Mouse (Mus musculus) forebrain, postnatal 0 days (tissue): ENCODE data around the gene Trap1. TPM values are rescaled to one million over a fixed set of nuclear protein-coding genes. Genes with fewer than 3 reads are reported as not detected.

Source experiments
- ATAC-seq: fragments of 200-750 bp; cut with Nextera tagmentation; 2 replicates; pipeline ENCODE4 v1.8.0; 2017; ENCODE audit warnings: mild to moderate bottlenecking, moderate library complexity
- DNase-seq: peaks from one replicate; pipeline ENCODE4 v3.0.0-alpha.2; 2015
- H3K27ac ChIP-seq: fragments of 300-500 bp; sonication (generic); 2 replicates; pipeline ENCODE4 v1.5.1; 2014; ENCODE audit warnings: low read depth, mild to moderate bottlenecking, antibody characterized with exemption, low read length, moderate library complexity, mixed read lengths
- H3K27me3 ChIP-seq: fragments of 300-500 bp; sonication (generic); 2 replicates; pipeline ENCODE4 v1.6.1; 2014; ENCODE audit warnings: mild to moderate bottlenecking, low read length, mixed read lengths; ENCODE audit not compliant: insufficient read depth
- H3K36me3 ChIP-seq: fragments of 300-500 bp; sonication (generic); 2 replicates; pipeline ENCODE4 v1.6.1; 2014; ENCODE audit warnings: mild to moderate bottlenecking, moderate library complexity; ENCODE audit not compliant: insufficient read depth
- H3K4me1 ChIP-seq: fragments of 300-500 bp; sonication (generic); 2 replicates; pipeline ENCODE4 v1.6.1; 2014; ENCODE audit warnings: antibody characterized with exemption; ENCODE audit not compliant: insufficient read depth
- H3K4me2 ChIP-seq: fragments of 300-500 bp; sonication (generic); 2 replicates; pipeline ENCODE4 v1.6.1; 2014; ENCODE audit warnings: low read depth, mild to moderate bottlenecking, moderate library complexity
- H3K4me3 ChIP-seq: fragments of 300-500 bp; sonication (generic); 2 replicates; pipeline ENCODE4 v1.5.1; 2014; ENCODE audit warnings: low read depth, low read length, mixed read lengths
- H3K9ac ChIP-seq: fragments of 300-500 bp; sonication (generic); 2 replicates; pipeline ENCODE4 v1.6.1; 2014; ENCODE audit warnings: mild to moderate bottlenecking
- H3K9me3 ChIP-seq: fragments of 300-500 bp; sonication (generic); 2 replicates; pipeline ENCODE4 v1.6.1; 2016; ENCODE audit warnings: low read length
- CTCF ChIP-seq: sonication (generic); IDR thresholded peaks from 2 replicates; pipeline ENCODE4 v1.5.1; 2016; ENCODE audit warnings: antibody characterized with exemption, control low read depth, low read depth
- WGBS: fragments of 180-500 bp; shearing (Covaris S2); extraction: QIAGEN DNeasy Blood & Tissue Kit; methylation state at CpG from one replicate; pipeline ENCODE4 v1.1.7; 2014; 5-methylcytosine and 5-hydroxymethylcytosine counted together
- microRNA-seq, 2 experiments: library from miRNA; unstranded; fragments of <30 nt; microRNA quantifications; one replicate each; pipeline ENCODE4; 2016
- polyA plus RNA-seq: library from polyadenylated mRNA; unstranded; fragments of >200 nt; fragmentation: Nextera tagmentation; extraction: Ambion mirVana; gene quantifications from 2 replicates; pipeline ENCODE4 v1.2.1, GENCODE M21; 2015
- total RNA-seq: library from RNA; depleted of rRNA; stranded (reverse); fragments of >200 nt; gene quantifications from 2 replicates; pipeline ENCODE4 v1.2.3, GENCODE M21; 2014; rRNA removed

Gene Trap1
- total and polyA plus RNA-seq, 2 experiments from 2014 or later, result 41.7 to 43.5 TPM

DNA sequence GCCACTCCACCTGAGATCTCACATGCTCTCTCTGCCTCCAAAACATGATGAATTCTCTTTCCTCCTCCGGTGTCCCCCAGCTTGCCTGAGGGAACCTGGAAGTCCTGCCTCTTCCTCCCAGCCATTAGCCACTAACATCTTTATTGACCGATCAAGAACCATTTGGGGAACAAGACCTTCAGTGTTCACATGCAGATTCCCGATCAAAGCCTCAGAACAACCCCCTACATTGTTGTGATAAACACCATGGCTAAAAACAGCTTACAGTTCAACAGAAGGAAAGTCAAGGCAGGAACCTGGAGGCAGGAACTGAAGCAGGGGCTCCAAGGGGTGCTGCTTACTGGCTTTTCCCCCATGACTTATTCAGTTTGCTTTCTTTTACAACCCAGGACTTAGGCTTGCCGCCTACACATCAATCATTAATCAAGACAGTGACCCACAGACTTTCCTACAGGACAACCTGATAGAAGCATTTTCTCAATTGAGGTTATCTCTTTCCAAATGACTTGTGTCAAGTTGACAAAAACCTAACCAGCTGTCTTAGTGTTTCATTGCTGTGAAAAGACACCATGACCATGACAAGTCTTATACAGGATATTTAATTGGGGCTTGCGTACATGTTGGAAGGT lies 63.5 kb downstream of the Trap1 start:
- Histone ChIP-seq H3K4me2 (no peak overlapping the region), H3K27me3 (no peaks in the 10 kb centered on the region), H3K9me3 (no peaks in the 10 kb centered on the region), H3K4me1 (no peaks in the 10 kb centered on the region), H3K4me3 (no peak overlapping the region), H3K27ac (no peak overlapping the region), H3K9ac (no peak overlapping the region), H3K36me3 (no peaks in the 10 kb centered on the region)
- DNase-seq, result no peak
- no peak for ATAC-seq
- TF ChIP-seq CTCF, result no peak
- WGBS, result 85% methylated on average over 5 of the region's 5 CpGs

GRCm38 (mm10) chr16:4012882-4013570 lies 64.6 kb downstream of the Trap1 start:
- Histone ChIP-seq H3K9ac (no peak overlapping the region), H3K9me3 (no peaks in the 10 kb centered on the region), H3K4me1 (no peaks in the 10 kb centered on the region), H3K27ac (no peak overlapping the region), H3K36me3 (no peaks in the 10 kb centered on the region), H3K4me3 (no peak overlapping the region), H3K4me2 (no peak overlapping the region), H3K27me3 (no peaks in the 10 kb centered on the region)
- WGBS, result 74% methylated on average over 4 of the region's 4 CpGs
- DNase-seq (no peak), ATAC-seq (no peak)
- TF ChIP-seq CTCF, result no peak

DNA sequence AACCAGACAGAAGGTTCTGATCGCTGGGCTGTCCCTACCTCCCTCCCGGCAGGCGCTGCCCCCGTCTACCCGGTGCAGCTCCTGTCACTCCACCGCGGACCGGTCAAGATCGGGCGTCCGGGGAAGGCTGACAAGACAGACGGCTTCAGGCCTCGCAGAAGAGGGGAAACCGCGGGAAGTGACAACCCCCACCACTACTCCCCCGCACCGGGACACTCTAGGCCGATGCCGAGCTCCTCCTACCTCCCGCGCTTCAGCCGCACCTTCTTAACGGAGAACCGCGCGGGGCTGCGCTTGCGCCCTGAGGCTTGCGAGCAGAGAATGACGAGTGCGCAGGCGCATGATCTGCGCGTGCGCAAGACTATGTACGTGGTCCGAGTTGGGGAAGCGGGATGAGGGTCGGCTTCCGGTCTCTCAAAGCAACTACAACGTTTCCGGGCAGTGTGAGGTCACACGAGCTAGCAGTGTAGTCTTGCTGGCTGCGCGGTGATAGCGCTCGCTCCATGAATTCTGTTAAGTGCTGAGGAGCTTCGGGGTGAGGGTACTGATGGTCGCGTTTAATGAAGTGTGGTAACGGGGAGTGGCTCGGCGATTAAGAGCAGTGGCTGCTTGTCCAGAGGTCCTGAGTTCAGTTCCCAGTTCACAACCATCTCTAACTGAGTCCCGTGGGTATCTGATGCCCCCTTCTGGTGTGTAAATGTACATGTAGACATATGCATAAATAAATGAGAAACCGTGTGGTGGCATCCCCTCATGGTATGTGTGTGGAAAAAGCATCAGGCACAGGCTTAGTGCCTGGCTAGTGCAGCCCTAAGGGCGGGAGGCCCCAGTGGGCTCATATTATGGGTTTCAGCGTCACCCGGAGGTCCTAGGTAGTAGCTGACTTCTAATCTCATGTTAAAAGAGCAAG lies 73.9 kb downstream of the Trap1 start, which contains the start of gene Slx4:
TSS of gene Slx4 (minus strand) at position 282 of the 910 bp plus-strand sequence.
- H3K9me3 ChIP-seq, result no peaks in the 10 kb centered on the region
- peak within 1 kb of the TSS; percentile 94 for H3K4me3 ChIP-seq
- WGBS, result 5% methylated on average over 58 of the region's 58 CpGs
- DNase-seq (peak; percentile 99), ATAC-seq (peak; percentile 97)
- H3K4me1 ChIP-seq, result peaks cover 10% of the 10 kb centered on the region
- H3K9ac ChIP-seq, result peak within 1 kb of the TSS; percentile 95
- H3K4me2 ChIP-seq, result peak within 1 kb of the TSS; percentile 81
- H3K27me3 ChIP-seq, result no peaks in the 10 kb centered on the region
- H3K36me3 ChIP-seq, result peaks cover 23% of the 10 kb centered on the region
- H3K27ac ChIP-seq, result peak within 1 kb of the TSS; percentile 86
- peak; percentile 61 for TF ChIP-seq CTCF

Small RNA genes lying within 50 kb of the gene (microRNA-seq; reads per million reads assigned to microRNA genes)
- gene Gm23413, result 0 reads per million in 2 experiments

Other genes with a start within 250 kb of the Trap1 start
- gene Olfr15, start 246.9 kb downstream of the Trap1 start, total RNA-seq, result not detected in 2 replicates
- not detected in 2 replicates for gene Olfr15, start 246.9 kb downstream of the Trap1 start, polyA plus RNA-seq
- 3.9 and 4.4 TPM in 2 replicates for gene Zfp174, start 230.6 kb downstream of the Trap1 start, total RNA-seq
- gene Zfp174, start 230.6 kb downstream of the Trap1 start, polyA plus RNA-seq, result 1.2 and 1.9 TPM in 2 replicates
- 61.6 and 81.1 TPM in 2 replicates for gene Naa60, start 205.5 kb downstream of the Trap1 start, total RNA-seq
- 86.1 and 97.1 TPM in 2 replicates for gene Naa60, start 205.5 kb downstream of the Trap1 start, polyA plus RNA-seq
- gene Zfp597, start 193.3 kb downstream of the Trap1 start, total RNA-seq, result 38.2 and 54.8 TPM in 2 replicates
- gene Zfp597, start 193.3 kb downstream of the Trap1 start, polyA plus RNA-seq, result 6.5 and 10.4 TPM in 2 replicates
- 5.6 and 10.3 TPM in 2 replicates for gene Gm20695, start 193.2 kb downstream of the Trap1 start, total RNA-seq
- gene Gm20695, start 193.2 kb downstream of the Trap1 start, polyA plus RNA-seq, result 0.87 and 2.4 TPM in 2 replicates
- 5.5 and 10.3 TPM in 2 replicates for gene 1700037C18Rik, start 169.1 kb downstream of the Trap1 start, total RNA-seq
- 12.2 and 13.6 TPM in 2 replicates for gene 1700037C18Rik, start 169.1 kb downstream of the Trap1 start, polyA plus RNA-seq
- gene Cluap1, start 169.0 kb downstream of the Trap1 start, total RNA-seq, result 36.9 and 52.6 TPM in 2 replicates
- 45.2 and 48.1 TPM in 2 replicates for gene Cluap1, start 169.0 kb downstream of the Trap1 start, polyA plus RNA-seq
- 0.76 and 0.77 TPM in 2 replicates for gene Nlrc3, start 101.2 kb downstream of the Trap1 start, total RNA-seq
- gene Nlrc3, start 101.2 kb downstream of the Trap1 start, polyA plus RNA-seq, result 0.28 and 0.62 TPM in 2 replicates
- 46.0 and 50.7 TPM in 2 replicates for gene Slx4, start 74.1 kb downstream of the Trap1 start, total RNA-seq
- gene Slx4, start 74.1 kb downstream of the Trap1 start, polyA plus RNA-seq, result 11.8 and 17.7 TPM in 2 replicates
- gene Dnase1, start 40.9 kb downstream of the Trap1 start, total RNA-seq, result not detected in 2 replicates
- gene Dnase1, start 40.9 kb downstream of the Trap1 start, polyA plus RNA-seq, result 1.3 and 3.1 TPM in 2 replicates
- 42.5 and 59.6 TPM in 2 replicates for gene Crebbp, start 136.2 kb upstream of the Trap1 start, total RNA-seq
- 18.5 and 31.4 TPM in 2 replicates for gene Crebbp, start 136.2 kb upstream of the Trap1 start, polyA plus RNA-seq